Mouse (Mus musculus) liver, embryonic 13.5 days (tissue): ENCODE measurements around the gene Chaf1a. TPM values are rescaled to one million over a fixed set of nuclear protein-coding genes. Genes with fewer than 3 reads are reported as not detected.
A peak's percentile ranks its signal among the peaks of the same experiment; 100 is the strongest.

ENCODE experiments used
- ATAC-seq: fragments of 200-750 bp; cut with Nextera tagmentation; 2 replicates; pipeline ENCODE4 v1.8.0; 2017; ENCODE audit warnings: low read depth, mild to moderate bottlenecking, moderate number of reproducible peaks, moderate library complexity
- DNase-seq: peaks from one replicate; pipeline ENCODE4 v3.0.0; 2022
- H3K27ac ChIP-seq: fragments of 300-500 bp; sonication (generic); 2 replicates; pipeline ENCODE4 v1.5.1; 2015; ENCODE audit warnings: moderate library complexity, mild to moderate bottlenecking, inconsistent platforms
- H3K27me3 ChIP-seq: fragments of 300-500 bp; sonication (generic); 2 replicates; pipeline ENCODE4 v1.6.1; 2015; ENCODE audit warnings: mild to moderate bottlenecking, inconsistent platforms
- H3K36me3 ChIP-seq: fragments of 300-500 bp; sonication (generic); 2 replicates; pipeline ENCODE4 v1.6.1; 2015; ENCODE audit warnings: mild to moderate bottlenecking, inconsistent platforms
- H3K4me1 ChIP-seq: fragments of 300-500 bp; sonication (generic); replicated peaks from 2 replicates; pipeline ENCODE4 v1.6.1; 2015; ENCODE audit warnings: inconsistent platforms
- H3K4me2 ChIP-seq: fragments of 300-500 bp; sonication (generic); 2 replicates; pipeline ENCODE4 v1.6.1; 2015; ENCODE audit warnings: inconsistent platforms, mild to moderate bottlenecking, moderate library complexity
- H3K4me3 ChIP-seq: fragments of 300-500 bp; sonication (generic); replicated peaks from 2 replicates; pipeline ENCODE4 v1.5.1; 2015; ENCODE audit warnings: mild to moderate bottlenecking, inconsistent platforms
- H3K9ac ChIP-seq: fragments of 300-500 bp; sonication (generic); 2 replicates; pipeline ENCODE4 v1.6.1; 2015; ENCODE audit warnings: mild to moderate bottlenecking, inconsistent platforms
- H3K9me3 ChIP-seq: fragments of 300-500 bp; sonication (generic); replicated peaks from 2 replicates; pipeline ENCODE4 v1.6.1; 2016; ENCODE audit warnings: inconsistent platforms
- WGBS: fragments of 180-500 bp; shearing (Covaris S2); methylation state at CpG from one replicate; pipeline ENCODE4 v1.1.7; 2015; ENCODE audit not compliant: insufficient replicate concordance; 5-methylcytosine and 5-hydroxymethylcytosine counted together
- polyA plus RNA-seq: library from polyadenylated mRNA; unstranded; fragments of >200 nt; fragmentation: Nextera tagmentation; extraction: Ambion mirVana; gene quantifications from 2 replicates; pipeline ENCODE4 v1.2.1, GENCODE M21; 2015

The Chaf1a gene
- polyA plus RNA-seq, 1 experiment from 2014 or later: 19.8 TPM

- 77% methylated on average over 7 of the region's 7 CpGs for WGBS
- no peaks in the 10 kb centered on the region for H3K27me3 ChIP-seq
- 0 out of 2 replicates have a peak overlapping the region, but pooled peaks have one; percentile 15 for H3K9ac ChIP-seq
- no peak overlapping the region for H3K4me3 ChIP-seq
- DNase-seq (no peak), ATAC-seq (no peak)
- peak overlapping the region; percentile 14; the same call in 1 of the 2 replicates for H3K4me2 ChIP-seq
- peak overlapping the region; percentile 68 for H3K27ac ChIP-seq
- no peaks in the 10 kb centered on the region for H3K9me3 ChIP-seq
- peaks cover 69% of the 10 kb centered on the region for H3K36me3 ChIP-seq
- H3K4me1 ChIP-seq: peaks cover 89% of the 10 kb centered on the region
Observed at GRCm38 (mm10) chr17:56031431-56031830, 8.8 kb upstream of the Chaf1a start.

- Histone ChIP-seq H3K9me3 (no peaks in the 10 kb centered on the region), H3K27ac (peak overlapping the region; percentile 53), H3K4me1 (peaks cover 87% of the 10 kb centered on the region), H3K4me3 (no peak overlapping the region), H3K36me3 (peaks cover 61% of the 10 kb centered on the region), H3K27me3 (no peaks in the 10 kb centered on the region), H3K4me2 (peak overlapping the region; percentile 21; the same call in 1 of the 2 replicates), H3K9ac (peak overlapping the region; percentile 98; the same call in 1 of the 2 replicates)
- 71% methylated on average over 6 of the region's 6 CpGs for WGBS
- ATAC-seq (no peak), DNase-seq (no peak)
Observed at GRCm38 (mm10) chr17:56032127-56032733, 8.0 kb upstream of the Chaf1a start.

- Histone ChIP-seq H3K4me2 (peak overlapping the region; percentile 21; the same call in 1 of the 2 replicates), H3K27ac (no peak overlapping the region; the same call in 1 of the 2 replicates), H3K4me3 (no peak overlapping the region), H3K9ac (peak overlapping the region; percentile 98; the same call in 1 of the 2 replicates), H3K9me3 (no peaks in the 10 kb centered on the region), H3K4me1 (peaks cover 86% of the 10 kb centered on the region), H3K27me3 (no peaks in the 10 kb centered on the region), H3K36me3 (peaks cover 56% of the 10 kb centered on the region)
- ATAC-seq: no peak
- WGBS: 57% methylated on average over 7 of the region's 7 CpGs
- no peak for DNase-seq
Observed at GRCm38 (mm10) chr17:56032831-56033230, 7.4 kb upstream of the Chaf1a start.

GRCm38 (mm10) chr17:56034040-56034725 is 6.1 kb upstream of the Chaf1a start:
- no peak for ATAC-seq
- Histone ChIP-seq H3K9me3 (no peaks in the 10 kb centered on the region), H3K27me3 (no peaks in the 10 kb centered on the region), H3K4me1 (peaks cover 75% of the 10 kb centered on the region), H3K4me2 (peak overlapping the region; percentile 89), H3K36me3 (peaks cover 42% of the 10 kb centered on the region), H3K27ac (peak overlapping the region; percentile 93), H3K4me3 (peak overlapping the region; percentile 97), H3K9ac (peak overlapping the region; percentile 98)
- WGBS: 70% methylated on average over 7 of the region's 7 CpGs
- DNase-seq: no peak

GRCm38 (mm10) chr17:56034726-56035100 is 5.5 kb upstream of the Chaf1a start:
- H3K27me3 ChIP-seq: no peaks in the 10 kb centered on the region
- no peak for DNase-seq
- peak overlapping the region; percentile 98 for H3K9ac ChIP-seq
- H3K9me3 ChIP-seq: no peaks in the 10 kb centered on the region
- ATAC-seq: no peak
- WGBS: 83% methylated on average over 6 of the region's 6 CpGs
- H3K27ac ChIP-seq: peak overlapping the region; percentile 93
- H3K4me3 ChIP-seq: peak overlapping the region; percentile 97
- H3K4me1 ChIP-seq: peaks cover 70% of the 10 kb centered on the region
- H3K36me3 ChIP-seq: peaks cover 37% of the 10 kb centered on the region
- peak overlapping the region; percentile 89 for H3K4me2 ChIP-seq

GRCm38 (mm10) chr17:56035216-56035615 is 5.0 kb upstream of the Chaf1a start:
- Histone ChIP-seq H3K27me3 (no peaks in the 10 kb centered on the region), H3K4me3 (peak overlapping the region; percentile 97), H3K9me3 (no peaks in the 10 kb centered on the region), H3K36me3 (peaks cover 36% of the 10 kb centered on the region), H3K4me1 (peaks cover 65% of the 10 kb centered on the region), H3K27ac (peak overlapping the region; percentile 93), H3K4me2 (peak overlapping the region; percentile 89), H3K9ac (peak overlapping the region; percentile 98)
- DNase-seq (no peak), ATAC-seq (no peak)
- 68% methylated on average over 4 of the region's 4 CpGs for WGBS

- H3K4me2 ChIP-seq: peak within 1 kb of the TSS; percentile 89
- no peaks in the 10 kb centered on the region for H3K27me3 ChIP-seq
- H3K9ac ChIP-seq: peak within 1 kb of the TSS; percentile 98
- H3K9me3 ChIP-seq: no peaks in the 10 kb centered on the region
- H3K4me1 ChIP-seq: peaks cover 60% of the 10 kb centered on the region
- WGBS: under 1% methylated on average over 74 of the region's 74 CpGs
- H3K36me3 ChIP-seq: peaks cover 26% of the 10 kb centered on the region
- peak within 1 kb of the TSS; percentile 97 for H3K4me3 ChIP-seq
- ATAC-seq (peak; percentile 88), DNase-seq (peak; percentile 98)
- peak within 1 kb of the TSS; percentile 93 for H3K27ac ChIP-seq
Observed at GRCm38 (mm10) chr17:56036176-56036900, 3.9 kb upstream of the Chaf1a start, which contains the start of gene Sh3gl1. Gene Sh3gl1, minus strand, starts transcription at chr17:56036635.

- peaks cover 24% of the 10 kb centered on the region for H3K36me3 ChIP-seq
- H3K27me3 ChIP-seq: no peaks in the 10 kb centered on the region
- 36% methylated on average over 13 of the region's 13 CpGs for WGBS
- ATAC-seq: no peak
- H3K27ac ChIP-seq: no peak overlapping the region
- H3K9me3 ChIP-seq: no peaks in the 10 kb centered on the region
- peak overlapping the region; percentile 51 for H3K9ac ChIP-seq
- H3K4me3 ChIP-seq: peak overlapping the region; percentile 38
- peak overlapping the region; percentile 57 for H3K4me2 ChIP-seq
- no peak for DNase-seq
- peaks cover 60% of the 10 kb centered on the region for H3K4me1 ChIP-seq
Observed at GRCm38 (mm10) chr17:56036901-56037287, 3.3 kb upstream of the Chaf1a start.

- H3K4me3 ChIP-seq: no peak overlapping the region
- H3K27me3 ChIP-seq: no peaks in the 10 kb centered on the region
- peaks cover 23% of the 10 kb centered on the region for H3K36me3 ChIP-seq
- peaks cover 54% of the 10 kb centered on the region for H3K4me1 ChIP-seq
- H3K9me3 ChIP-seq: no peaks in the 10 kb centered on the region
- peak overlapping the region; percentile 92; the same call in 1 of the 2 replicates for H3K4me2 ChIP-seq
- ATAC-seq (no peak), DNase-seq (no peak)
- WGBS: 80% methylated on average over 8 of the region's 8 CpGs
- H3K27ac ChIP-seq: 0 out of 2 replicates have a peak overlapping the region, but pooled peaks have one; percentile 11
- H3K9ac ChIP-seq: no peak overlapping the region
Observed at GRCm38 (mm10) chr17:56038583-56039261, 1.5 kb upstream of the Chaf1a start.

GRCm38 (mm10) chr17:56039345-56039744 is 894 bp upstream of the Chaf1a start:
- no peak for ATAC-seq

GRCm38 (mm10) chr17:56040857-56041163 is 571 bp downstream of the Chaf1a start:
- peaks cover 32% of the 10 kb centered on the region for H3K36me3 ChIP-seq
- peaks cover 41% of the 10 kb centered on the region for H3K4me1 ChIP-seq
- no peaks in the 10 kb centered on the region for H3K27me3 ChIP-seq
- peak overlapping the region; percentile 92 for H3K4me2 ChIP-seq
- ATAC-seq (no peak), DNase-seq (no peak)
- peak overlapping the region; percentile 90 for H3K27ac ChIP-seq
- H3K9me3 ChIP-seq: no peaks in the 10 kb centered on the region
- peak overlapping the region; percentile 86 for H3K4me3 ChIP-seq
- WGBS: 2% methylated on average over 12 of the region's 12 CpGs
- peak overlapping the region; percentile 91 for H3K9ac ChIP-seq

More at GRCm38 (mm10) chr17:56039345-56039744, 894 bp upstream of the Chaf1a start:
- Histone ChIP-seq H3K4me3 (peak overlapping the region; percentile 86), H3K27ac (peak overlapping the region; percentile 74; the same call in 1 of the 2 replicates), H3K9me3 (no peaks in the 10 kb centered on the region), H3K36me3 (peaks cover 23% of the 10 kb centered on the region), H3K27me3 (no peaks in the 10 kb centered on the region), H3K4me1 (peaks cover 52% of the 10 kb centered on the region), H3K9ac (peak overlapping the region; percentile 73), H3K4me2 (peak overlapping the region; percentile 92)
- 59% methylated on average over 4 of the region's 4 CpGs for WGBS
- DNase-seq: no peak
